Mouse (Mus musculus): ENCODE results near the gene 1110059E24Rik. TPM values are rescaled to one million over a fixed set of nuclear protein-coding genes. Genes with fewer than 3 reads are reported as not detected.
"Not testable (repeated sequence)": the region's sequence is repeated elsewhere in the genome, so short reads cannot be mapped to it uniquely, and the experiment has no call there.

Gene 1110059E24Rik
- polyA plus RNA-seq (2017; shearing (Covaris generic)), result 10 to 100 TPM; 41.3 to 50.2 (median 41.6) TPM

GRCm38 (mm10) chr19:21652285-21653171 lies at the start of gene 1110059E24Rik:
Gene 1110059E24Rik (minus strand): TSS chr19:21652976.
- peak; percentile 86 for ATAC-seq

- ATAC-seq, result no peak
Observed at GRCm38 (mm10) chr19:21680986-21681385, 28.2 kb upstream of the 1110059E24Rik start.

GRCm38 (mm10) chr19:21680091-21680490 lies 27.3 kb upstream of the 1110059E24Rik start:
- ATAC-seq, result no peak

DNA sequence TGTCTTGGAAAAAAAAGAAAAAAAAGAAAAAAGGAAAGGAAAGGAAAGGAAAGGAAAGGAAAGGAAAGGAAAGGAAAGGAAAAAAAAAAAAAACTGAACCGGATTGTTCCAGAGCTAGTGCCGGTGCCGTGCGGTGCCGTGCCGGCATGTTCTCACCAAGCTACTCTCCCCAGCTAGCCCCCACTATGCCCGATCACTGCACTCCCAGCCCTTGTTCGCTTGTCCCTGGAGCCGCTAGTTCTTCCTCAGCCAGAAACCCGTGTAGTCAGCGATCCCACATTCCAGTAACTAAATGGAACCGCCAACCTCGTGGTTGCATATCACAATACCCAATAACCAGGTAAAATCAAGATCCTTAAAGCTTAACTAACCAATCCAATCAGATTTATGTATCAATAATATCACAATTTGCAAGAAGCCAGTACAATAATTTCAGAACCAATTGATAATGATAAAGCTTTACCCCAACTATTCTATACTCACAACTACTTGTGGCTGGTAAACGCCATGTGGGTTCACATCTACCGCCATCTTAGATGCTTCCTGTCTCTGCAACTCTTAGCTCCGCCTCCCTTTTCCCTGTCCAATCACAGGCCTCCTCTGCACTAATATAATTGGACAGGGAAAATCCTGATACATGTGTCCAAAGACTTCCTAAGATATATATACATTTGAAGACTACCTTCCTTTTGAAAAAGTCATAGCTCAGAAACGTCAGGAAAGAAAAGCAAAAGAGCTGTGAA lies 21.7 kb upstream of the 1110059E24Rik start:
- ATAC-seq, result no peak

GRCm38 (mm10) chr19:21669650-21670049 lies 16.9 kb upstream of the 1110059E24Rik start:
- no peak for ATAC-seq

GRCm38 (mm10) chr19:21663756-21664456 lies 11.1 kb upstream of the 1110059E24Rik start:
- ATAC-seq, result no peak

- ATAC-seq, result no peak
Observed at GRCm38 (mm10) chr19:21660734-21661133, 8.0 kb upstream of the 1110059E24Rik start.

- ATAC-seq, result no peak
Observed at GRCm38 (mm10) chr19:21654788-21655187, 2.0 kb upstream of the 1110059E24Rik start.

DNA sequence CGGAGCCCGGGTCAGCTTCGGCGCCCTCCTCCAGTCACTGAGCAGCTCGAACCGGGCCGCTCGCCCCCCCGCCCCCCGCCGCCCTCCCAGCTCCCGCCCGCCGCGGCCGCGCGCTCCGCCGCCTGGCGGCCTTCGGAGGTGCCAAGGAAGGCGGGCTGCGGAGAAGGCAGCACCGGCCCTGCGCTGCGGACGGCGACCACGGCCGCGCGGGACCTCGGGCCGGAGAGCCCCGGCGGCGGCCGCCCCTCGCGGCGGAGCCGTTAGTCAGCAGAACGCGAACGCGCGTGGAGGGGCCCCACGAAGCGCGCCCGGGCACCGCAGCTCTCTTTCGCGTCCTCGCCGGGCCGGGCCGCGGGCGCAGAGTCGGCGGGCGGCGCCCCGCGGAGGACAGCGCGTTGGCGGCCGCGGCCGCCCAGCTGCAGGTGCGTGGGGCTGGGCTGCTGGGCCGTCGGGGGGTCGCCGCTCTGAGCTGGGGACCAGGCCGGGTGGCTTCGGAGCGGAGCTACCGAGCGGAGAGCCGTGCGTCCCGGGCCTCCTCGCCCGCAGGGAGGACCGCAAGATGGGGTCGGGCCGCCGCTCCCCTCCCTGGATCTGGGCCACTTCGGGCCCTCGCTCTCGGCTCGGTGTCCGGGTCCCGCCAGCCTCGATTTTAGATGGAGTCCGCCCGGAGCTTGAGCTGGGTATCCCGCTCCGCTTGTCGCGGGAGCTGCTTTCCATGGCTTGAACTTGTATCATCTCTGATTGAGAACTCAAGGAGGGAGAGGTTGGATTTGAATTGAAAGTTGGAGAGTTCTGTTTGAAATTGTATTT lies 601 bp upstream of the 1110059E24Rik start, which contains the start of gene Abhd17b:
TSS of gene Abhd17b (plus strand) at position 14 of the 810 bp plus-strand sequence.
- peak; percentile 1 for ATAC-seq

GRCm38 (mm10) chr19:21651664-21652063 lies 1.1 kb downstream of the 1110059E24Rik start:
- no peak for ATAC-seq

GRCm38 (mm10) chr19:21646142-21646541 lies 6.6 kb downstream of the 1110059E24Rik start:
- ATAC-seq, result peak; percentile 33

- no peak for ATAC-seq
Observed at GRCm38 (mm10) chr19:21645301-21645700, 7.5 kb downstream of the 1110059E24Rik start.

DNA sequence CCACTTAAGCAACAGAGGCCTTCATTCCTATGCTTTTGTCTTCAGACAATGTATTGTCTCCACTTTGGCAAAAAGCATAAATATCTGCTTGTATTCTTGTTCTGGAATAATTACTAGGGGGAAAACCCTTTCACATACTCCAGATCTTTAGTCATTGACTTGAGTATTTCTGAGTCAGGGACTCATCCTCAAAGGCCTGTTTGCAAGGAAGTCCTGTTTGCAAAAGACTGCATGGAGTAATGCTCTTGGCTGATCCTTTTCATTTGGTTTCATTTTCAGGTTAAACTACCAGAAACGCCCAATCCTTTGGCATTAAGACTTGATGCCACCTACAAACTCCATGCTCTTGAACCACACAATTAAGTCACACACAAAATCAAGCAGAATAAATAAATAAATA lies 8.8 kb downstream of the 1110059E24Rik start:
- peak; percentile 46 for ATAC-seq

DNA sequence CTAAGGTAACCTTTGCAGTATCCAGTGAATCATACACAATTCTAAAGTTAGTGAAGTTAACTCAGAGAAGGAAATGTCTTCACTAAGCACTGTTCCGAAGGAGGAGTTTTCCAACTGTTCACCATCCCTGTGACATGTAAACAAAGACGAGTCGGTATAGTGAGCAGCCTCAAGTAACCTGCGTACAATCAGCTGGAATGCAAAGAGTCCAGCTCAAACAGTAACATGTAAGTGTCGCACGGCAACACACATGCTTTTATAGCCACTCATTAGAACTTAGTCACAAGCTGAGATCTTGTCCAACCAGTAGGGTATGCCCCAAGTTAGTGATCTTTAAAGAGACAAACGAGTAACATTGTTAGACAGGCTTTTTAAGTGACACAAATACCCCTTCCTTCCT lies 15.1 kb downstream of the 1110059E24Rik start:
- no peak for ATAC-seq

DNA sequence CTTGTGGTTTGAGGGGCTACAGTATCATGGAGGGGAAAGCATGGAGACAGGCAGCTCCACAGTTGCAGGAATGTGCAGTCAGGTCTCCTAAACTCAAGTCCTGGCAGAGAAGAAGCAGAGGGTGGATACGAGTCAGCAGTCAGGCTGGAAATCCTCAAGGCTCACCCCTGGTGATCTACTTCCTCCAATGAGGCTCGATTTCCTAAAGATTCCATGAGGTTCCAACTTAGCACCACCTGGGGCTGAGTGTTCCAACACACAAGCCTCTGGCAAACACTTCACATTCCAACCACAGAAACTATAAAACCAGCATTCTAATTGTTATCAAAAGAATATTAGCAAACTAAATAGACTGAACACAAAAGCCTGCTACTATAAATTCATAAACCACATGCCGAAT lies 15.9 kb downstream of the 1110059E24Rik start:
- no peak for ATAC-seq

DNA sequence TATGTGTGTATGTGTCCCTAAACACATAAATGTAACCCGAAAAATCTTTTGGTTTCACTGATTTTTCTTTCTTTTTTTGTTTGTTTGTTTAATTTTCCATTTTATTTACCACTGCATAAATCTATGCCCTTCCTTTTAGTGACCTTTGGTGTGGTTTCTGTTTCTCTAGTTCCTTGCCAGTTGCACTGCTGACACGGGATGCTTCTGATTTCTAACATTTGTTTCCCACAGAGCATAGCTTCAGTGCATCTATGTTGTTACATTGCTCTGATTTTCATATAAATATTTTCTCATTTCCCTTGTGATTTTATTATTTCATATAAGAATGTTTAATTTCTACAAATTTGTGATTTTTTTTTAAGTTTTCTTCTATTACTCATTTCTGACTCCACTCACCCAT lies 17.4 kb downstream of the 1110059E24Rik start:
- no peak for ATAC-seq

GRCm38 (mm10) chr19:21630656-21631331 lies 22.0 kb downstream of the 1110059E24Rik start:
- ATAC-seq, result peak; percentile 72

- no peak for ATAC-seq
Observed at GRCm38 (mm10) chr19:21629501-21629900, 23.3 kb downstream of the 1110059E24Rik start.

- ATAC-seq, result peak; percentile 60
Observed at GRCm38 (mm10) chr19:21629030-21629429, 23.7 kb downstream of the 1110059E24Rik start.

GRCm38 (mm10) chr19:21628440-21628839 lies 24.3 kb downstream of the 1110059E24Rik start:
- not testable (repeated sequence) for ATAC-seq

DNA sequence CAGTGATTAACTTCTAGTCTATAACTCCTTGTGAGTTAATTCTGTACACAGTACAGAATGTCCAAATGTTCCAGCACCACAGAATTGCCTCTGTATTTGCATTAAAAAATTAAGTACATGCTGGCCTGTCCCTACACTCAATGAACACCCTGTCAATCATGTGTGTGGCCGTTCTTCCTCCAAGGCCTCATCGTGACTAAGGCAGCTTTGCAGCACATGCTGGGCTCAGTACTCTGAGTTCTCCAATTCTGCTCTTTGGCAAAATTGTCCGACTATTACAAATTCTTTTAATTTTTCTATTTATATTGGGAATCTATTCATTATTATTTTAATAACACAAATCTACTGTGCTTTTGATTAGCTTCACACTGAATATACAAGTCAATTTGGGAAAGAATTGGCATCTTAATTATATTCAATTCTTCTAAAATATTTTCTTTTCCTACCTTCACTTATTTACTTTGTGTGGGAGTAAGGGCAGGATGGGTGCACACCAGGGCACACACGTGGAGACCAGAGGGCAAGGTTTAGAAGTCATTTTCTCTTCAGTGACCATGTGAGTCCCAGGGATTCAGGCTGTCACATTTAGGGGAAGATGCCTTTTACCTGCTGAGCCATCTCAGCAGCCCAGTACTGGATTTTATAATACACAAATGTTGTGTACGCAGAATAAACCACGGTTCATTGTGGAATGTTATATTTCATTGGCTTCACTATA lies 26.3 kb downstream of the 1110059E24Rik start:
- no peak for ATAC-seq

Measured in inflammation-experienced regulatory T-cells, adult 6 months (primary cell).